Mouse (Mus musculus) forebrain, embryonic 15.5 days (tissue): ENCODE data around the gene Cd300lb. TPM values are rescaled to one million over a fixed set of nuclear protein-coding genes. Genes with fewer than 3 reads are reported as not detected.

Experiments used
- ATAC-seq: fragments of 200-750 bp; cut with Nextera tagmentation; replicated peaks from 2 replicates; pipeline ENCODE4 v1.8.0; 2017; ENCODE audit warnings: mild to moderate bottlenecking, moderate TSS enrichment, moderate library complexity
- H3K27ac ChIP-seq: fragments of 300-500 bp; sonication (generic); replicated peaks from 2 replicates; pipeline ENCODE4 v1.5.1; 2015; ENCODE audit warnings: mild to moderate bottlenecking, inconsistent platforms
- H3K27me3 ChIP-seq: fragments of 300-500 bp; sonication (generic); 2 replicates; pipeline ENCODE4 v1.6.1; 2015; ENCODE audit warnings: inconsistent platforms
- H3K36me3 ChIP-seq: fragments of 300-500 bp; sonication (generic); 2 replicates; pipeline ENCODE4 v1.6.1; 2015; ENCODE audit warnings: mild to moderate bottlenecking, inconsistent platforms
- H3K4me1 ChIP-seq: fragments of 300-500 bp; sonication (generic); 2 replicates; pipeline ENCODE4 v1.6.1; 2015; ENCODE audit warnings: inconsistent platforms
- H3K4me2 ChIP-seq: fragments of 300-500 bp; sonication (generic); replicated peaks from 2 replicates; pipeline ENCODE4 v1.6.1; 2015; ENCODE audit warnings: mild to moderate bottlenecking, inconsistent platforms
- H3K4me3 ChIP-seq: fragments of 300-500 bp; sonication (generic); 2 replicates; pipeline ENCODE4 v1.5.1; 2015; ENCODE audit warnings: mild to moderate bottlenecking, inconsistent platforms
- H3K9ac ChIP-seq: fragments of 300-500 bp; sonication (generic); replicated peaks from 2 replicates; pipeline ENCODE4 v1.6.1; 2015; ENCODE audit warnings: mild to moderate bottlenecking, inconsistent platforms
- H3K9me3 ChIP-seq: fragments of 300-500 bp; sonication (generic); 2 replicates; pipeline ENCODE4 v1.6.1; 2016; ENCODE audit warnings: inconsistent platforms
- WGBS: fragments of 180-500 bp; shearing (Covaris S2); methylation state at CpG from one replicate; pipeline ENCODE4 v1.1.7; 2015; ENCODE audit warnings: mixed read lengths; 5-methylcytosine and 5-hydroxymethylcytosine counted together
- polyA plus RNA-seq: library from polyadenylated mRNA; unstranded; fragments of >200 nt; fragmentation: Nextera tagmentation; extraction: Ambion mirVana; gene quantifications from 2 replicates; pipeline ENCODE4 v1.2.1, GENCODE M21; 2015

The Cd300lb gene
- polyA plus RNA-seq, 1 experiment from 2014 or later: not detected

GRCm38 (mm10) chr11:114879666-114880065 is 54.5 kb downstream of the Cd300lb start:
- Histone ChIP-seq H3K4me1 (no peaks in the 10 kb centered on the region), H3K9me3 (no peaks in the 10 kb centered on the region), H3K36me3 (no peaks in the 10 kb centered on the region), H3K27ac (no peak overlapping the region), H3K4me3 (no peak overlapping the region), H3K4me2 (no peak overlapping the region), H3K27me3 (no peaks in the 10 kb centered on the region), H3K9ac (no peak overlapping the region)
- no peak for ATAC-seq
- WGBS: 72% methylated on average over 2 of the region's 2 CpGs

- WGBS: 67% methylated on average over 3 of the region's 3 CpGs
- Histone ChIP-seq H3K4me3 (no peak overlapping the region), H3K27me3 (no peaks in the 10 kb centered on the region), H3K4me1 (peaks cover 7% of the 10 kb centered on the region), H3K4me2 (no peak overlapping the region), H3K27ac (no peak overlapping the region), H3K9me3 (no peaks in the 10 kb centered on the region), H3K9ac (no peak overlapping the region), H3K36me3 (no peaks in the 10 kb centered on the region)
- no peak for ATAC-seq
These were observed 57.0 kb downstream of the Cd300lb start for GRCm38 (mm10) chr11:114877145-114877544.

DNA sequence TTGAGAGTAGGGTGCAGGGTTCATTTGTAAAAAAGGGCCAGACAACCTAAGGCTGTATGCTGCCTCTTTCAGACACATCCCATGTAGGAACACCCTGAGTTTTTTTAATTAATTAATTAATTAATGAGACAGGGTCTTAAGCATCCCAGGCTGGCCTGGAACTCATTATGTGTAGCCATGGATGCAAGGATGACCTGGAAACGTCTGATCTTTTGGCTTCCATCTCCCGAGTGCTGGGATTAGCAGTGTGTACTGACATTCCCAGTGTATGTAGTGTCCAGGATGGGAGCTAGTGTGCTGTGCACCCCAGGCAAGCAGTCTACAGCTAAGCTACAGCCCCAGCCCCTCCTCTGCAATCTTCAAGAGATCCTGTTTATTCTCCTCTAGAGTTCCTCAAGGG is 57.6 kb downstream of the Cd300lb start:
- no peak overlapping the region for H3K9ac ChIP-seq
- H3K27me3 ChIP-seq: no peaks in the 10 kb centered on the region
- H3K27ac ChIP-seq: no peak overlapping the region
- no peak overlapping the region for H3K4me2 ChIP-seq
- no peak overlapping the region for H3K4me3 ChIP-seq
- no peaks in the 10 kb centered on the region for H3K9me3 ChIP-seq
- no peaks in the 10 kb centered on the region for H3K36me3 ChIP-seq
- peaks cover 7% of the 10 kb centered on the region for H3K4me1 ChIP-seq
- WGBS: 24% methylated on average over 2 of the region's 2 CpGs
- no peak for ATAC-seq

DNA sequence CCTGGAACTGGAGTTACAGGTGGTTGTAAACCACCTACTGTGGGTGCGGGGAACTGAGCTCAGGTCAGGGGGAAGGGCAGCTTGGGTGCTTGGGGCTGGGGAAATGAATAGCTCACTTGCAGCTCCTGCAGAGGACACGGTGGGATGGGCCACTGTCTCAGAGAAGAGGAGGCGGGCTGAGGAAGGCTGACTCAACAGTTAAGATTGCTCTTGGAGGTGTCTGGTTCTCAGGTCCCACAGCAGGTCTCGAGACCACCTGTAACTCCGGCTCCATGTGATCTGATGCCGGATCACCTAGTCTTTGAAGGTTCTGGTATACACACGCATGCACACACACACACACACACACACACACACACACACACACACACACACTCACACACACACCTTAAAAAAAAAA is 58.0 kb downstream of the Cd300lb start:
- Histone ChIP-seq H3K27me3 (no peaks in the 10 kb centered on the region), H3K27ac (no peak overlapping the region), H3K4me3 (no peak overlapping the region), H3K4me1 (peaks cover 7% of the 10 kb centered on the region), H3K4me2 (no peak overlapping the region), H3K9ac (no peak overlapping the region), H3K9me3 (no peaks in the 10 kb centered on the region), H3K36me3 (no peaks in the 10 kb centered on the region)
- 54% methylated on average over 7 of the region's 7 CpGs for WGBS
- ATAC-seq: no peak

DNA sequence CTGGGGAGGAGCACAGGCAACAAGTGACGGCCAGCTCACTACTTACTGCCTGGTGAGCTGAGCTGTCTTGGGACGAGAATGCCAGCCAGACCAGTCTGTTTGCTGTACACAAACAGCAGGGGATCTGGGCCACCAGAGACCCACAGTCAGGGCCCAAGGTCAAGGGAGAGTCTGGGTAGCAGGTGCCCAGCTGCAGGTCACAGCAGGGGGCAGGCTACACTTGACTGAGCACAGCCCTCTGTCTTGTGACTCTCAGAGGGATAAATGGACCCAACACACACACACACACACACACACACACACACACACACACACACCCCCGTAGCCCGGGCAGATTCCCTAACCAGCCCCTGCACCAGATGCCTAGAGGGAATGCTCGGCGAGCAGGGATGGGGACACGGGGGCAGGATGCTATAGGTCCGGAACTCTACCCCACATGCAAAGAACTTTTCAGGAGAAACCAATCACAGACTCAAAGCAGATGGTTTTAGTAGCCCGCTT is 58.8 kb downstream of the Cd300lb start:
- H3K27me3 ChIP-seq: no peaks in the 10 kb centered on the region
- no peaks in the 10 kb centered on the region for H3K9me3 ChIP-seq
- WGBS: 29% methylated on average over 9 of the region's 9 CpGs
- H3K4me3 ChIP-seq: no peak overlapping the region
- ATAC-seq: no peak
- no peak overlapping the region for H3K4me2 ChIP-seq
- H3K36me3 ChIP-seq: no peaks in the 10 kb centered on the region
- no peak overlapping the region for H3K27ac ChIP-seq
- H3K9ac ChIP-seq: no peak overlapping the region
- peaks cover 7% of the 10 kb centered on the region for H3K4me1 ChIP-seq

DNA sequence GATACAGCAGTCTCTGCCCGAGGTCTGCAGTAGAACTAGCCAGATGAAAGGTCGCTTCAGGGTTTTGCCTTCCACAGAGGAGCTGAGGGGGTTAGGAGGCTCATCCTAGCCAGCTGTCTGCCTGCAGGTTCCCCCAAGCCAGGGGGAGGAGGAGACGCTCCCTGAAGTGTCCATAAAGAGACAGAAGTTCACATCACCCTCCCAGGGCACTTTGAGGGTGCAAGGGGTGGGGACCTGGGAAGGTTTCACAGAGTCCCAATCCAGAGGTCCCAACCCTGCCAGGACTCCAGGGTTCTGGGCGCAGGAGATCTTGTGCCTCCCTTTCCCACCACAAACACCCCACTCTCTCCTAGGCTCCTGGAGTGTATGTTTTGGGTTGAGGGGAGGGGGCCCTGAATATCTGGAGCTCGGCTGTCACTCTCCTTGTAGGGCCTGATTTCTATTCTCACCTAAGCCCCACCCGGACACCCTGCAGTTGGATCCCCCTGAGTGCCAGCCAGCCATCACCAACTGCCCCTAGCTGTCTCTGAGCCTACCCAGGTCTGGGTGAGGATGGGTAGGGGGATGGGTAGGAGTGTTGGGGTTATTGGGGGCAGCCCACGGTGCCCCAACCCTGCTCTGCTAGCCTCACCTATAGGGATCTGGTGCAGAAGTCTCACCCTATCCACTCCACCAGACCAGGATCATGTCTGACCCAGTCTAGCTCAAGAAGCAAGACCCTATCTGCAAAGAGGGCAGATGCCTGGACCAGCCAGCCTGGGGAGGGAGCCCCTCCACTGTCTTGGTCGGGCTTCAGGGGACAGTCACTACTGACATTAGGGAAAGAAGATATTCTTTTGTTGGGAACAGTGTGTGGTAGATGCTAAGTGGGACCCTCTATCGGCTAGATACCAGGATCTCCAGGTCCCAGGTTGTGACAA is 59.7 kb downstream of the Cd300lb start:
- Histone ChIP-seq H3K9ac (no peak overlapping the region), H3K36me3 (no peaks in the 10 kb centered on the region), H3K4me3 (no peak overlapping the region), H3K27me3 (no peaks in the 10 kb centered on the region), H3K9me3 (no peaks in the 10 kb centered on the region), H3K4me2 (no peak overlapping the region), H3K27ac (no peak overlapping the region), H3K4me1 (peaks cover 7% of the 10 kb centered on the region)
- no peak for ATAC-seq
- WGBS: 62% methylated on average over 9 of the region's 9 CpGs

DNA sequence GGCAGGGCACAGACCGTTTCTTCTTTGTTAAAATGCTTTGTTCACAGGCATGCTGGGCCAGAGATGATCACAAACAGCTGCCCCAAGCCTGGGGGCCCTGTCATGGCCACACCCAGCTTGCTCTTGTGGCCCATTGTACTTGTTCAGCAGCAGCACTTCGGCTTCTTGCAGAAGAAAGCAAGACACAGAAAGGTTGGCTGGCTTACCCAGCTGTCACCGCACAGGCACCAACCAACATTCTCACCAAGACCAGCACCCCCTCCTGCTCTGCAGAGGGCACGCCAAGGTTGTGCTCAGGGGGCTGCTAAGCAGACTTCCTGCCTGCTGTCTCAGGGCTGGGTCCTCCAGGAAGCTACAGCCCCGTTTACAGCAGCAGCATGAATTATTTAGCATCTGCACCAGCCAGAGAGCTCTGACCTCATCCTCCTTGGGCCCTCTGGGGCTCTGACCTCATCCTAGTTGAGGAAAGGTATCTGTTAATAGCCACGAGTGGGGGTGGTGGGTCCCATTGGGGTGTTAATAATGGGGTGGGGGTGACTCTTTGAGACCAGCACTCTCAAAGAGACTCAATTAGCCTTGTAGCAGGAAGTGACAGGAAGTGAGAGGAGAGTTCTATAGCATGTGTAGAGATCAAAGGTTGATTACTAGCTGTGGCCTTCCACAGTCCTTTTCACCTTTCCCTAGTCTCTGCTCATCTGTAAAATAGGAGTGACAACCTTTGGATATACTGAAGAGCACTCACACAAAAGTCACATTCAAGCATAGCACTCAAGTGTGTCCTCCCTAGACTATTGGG is 61.0 kb downstream of the Cd300lb start:
- Histone ChIP-seq H3K9me3 (no peaks in the 10 kb centered on the region), H3K4me3 (no peak overlapping the region), H3K27me3 (no peaks in the 10 kb centered on the region), H3K4me1 (peaks cover 7% of the 10 kb centered on the region), H3K9ac (no peak overlapping the region), H3K4me2 (no peak overlapping the region), H3K36me3 (no peaks in the 10 kb centered on the region), H3K27ac (no peak overlapping the region)
- WGBS: 19% methylated on average over 6 of the region's 6 CpGs
- no peak for ATAC-seq

Other genes with a start within 250 kb of the Cd300lb start
- gene Dnaic2, start 207.0 kb downstream of the Cd300lb start, polyA plus RNA-seq: 1.9 and 2.6 TPM in 2 replicates
- gene Kif19a, start 169.0 kb downstream of the Cd300lb start, polyA plus RNA-seq: 0.52 and 0.83 TPM in 2 replicates
- gene Btbd17, start 138.4 kb downstream of the Cd300lb start, polyA plus RNA-seq: 26.4 and 29.7 TPM in 2 replicates
- gene Gpr142, start 135.5 kb downstream of the Cd300lb start, polyA plus RNA-seq: not detected in 2 replicates
- 6.0 and 6.2 TPM in 2 replicates for gene Gprc5c, start 83.2 kb downstream of the Cd300lb start, polyA plus RNA-seq
- 0.46 and 0.88 TPM in 2 replicates for gene Cd300a, start 44.3 kb downstream of the Cd300lb start, polyA plus RNA-seq
- gene Cd300c, start 34.8 kb upstream of the Cd300lb start, polyA plus RNA-seq: not detected in 2 replicates
- gene Cd300ld, start 55.5 kb upstream of the Cd300lb start, polyA plus RNA-seq: 0.08 TPM in 1 of 2 replicates, not detected in the other
- gene Cd300c2, start 67.5 kb upstream of the Cd300lb start, polyA plus RNA-seq: 1.2 and 1.6 TPM in 2 replicates
- gene Cd300ld2, start 81.8 kb upstream of the Cd300lb start, polyA plus RNA-seq: not detected in 2 replicates
- not detected in 2 replicates for gene Cd300ld4, start 92.6 kb upstream of the Cd300lb start, polyA plus RNA-seq
- not detected in 2 replicates for gene Cd300ld5, start 103.4 kb upstream of the Cd300lb start, polyA plus RNA-seq
- gene Cd300ld3, start 114.0 kb upstream of the Cd300lb start, polyA plus RNA-seq: not detected in 2 replicates
- 0.09 TPM in 1 of 2 replicates, not detected in the other for gene Cd300e, start 127.8 kb upstream of the Cd300lb start, polyA plus RNA-seq
- gene Rab37, start 157.0 kb upstream of the Cd300lb start, polyA plus RNA-seq: 0.80 and 1.0 TPM in 2 replicates
- gene Cd300lf, start 199.6 kb upstream of the Cd300lb start, polyA plus RNA-seq: 0.10 TPM in 1 of 2 replicates, not detected in the other
- 45.8 and 50.5 TPM in 2 replicates for gene Slc9a3r1, start 229.0 kb upstream of the Cd300lb start, polyA plus RNA-seq